Mouse (Mus musculus) cortical plate, adult 2 months (tissue): ENCODE measurements around the gene Fabp3. TPM values are rescaled to one million over a fixed set of nuclear protein-coding genes. Genes with fewer than 3 reads are reported as not detected.

ENCODE experiments used
- H3K27ac ChIP-seq: fragments of 200-500 bp; 2 replicates; pipeline ENCODE4 v1.5.1; 2012; ENCODE audit warnings: low read length, control low read depth, inconsistent platforms; ENCODE audit not compliant: insufficient read depth
- H3K4me1 ChIP-seq: fragments of 200-500 bp; 2 replicates; pipeline ENCODE4 v1.6.1; 2011; ENCODE audit warnings: low read length; ENCODE audit not compliant: control insufficient read depth, insufficient read depth
- H3K4me3 ChIP-seq: fragments of 200-500 bp; 2 replicates; pipeline ENCODE4 v1.5.1; 2011; ENCODE audit warnings: mild to moderate bottlenecking, low read length, control low read depth; ENCODE audit not compliant: insufficient read depth
- CTCF ChIP-seq: fragments of 200-500 bp; IDR thresholded peaks from 2 replicates; pipeline ENCODE4 v1.5.1; 2011; ENCODE audit warnings: mild to moderate bottlenecking, control low read depth, low read length; ENCODE audit not compliant: insufficient read depth; ENCODE audit errors: extremely low read depth
- POLR2A ChIP-seq: fragments of 200-500 bp; IDR thresholded peaks from 2 replicates; pipeline ENCODE4 v1.6.1; 2011; ENCODE audit warnings: mild to moderate bottlenecking, low read length, control low read depth; ENCODE audit not compliant: insufficient read depth; ENCODE audit errors: extremely low read depth
- polyA plus RNA-seq: library from polyadenylated mRNA; depleted of rRNA; stranded (reverse); fragments of >200 nt; gene quantifications from 2 replicates; pipeline ENCODE4 v1.2.3, GENCODE M21; 2012

Gene Fabp3
- polyA plus RNA-seq, 1 experiment = 308 TPM

DNA sequence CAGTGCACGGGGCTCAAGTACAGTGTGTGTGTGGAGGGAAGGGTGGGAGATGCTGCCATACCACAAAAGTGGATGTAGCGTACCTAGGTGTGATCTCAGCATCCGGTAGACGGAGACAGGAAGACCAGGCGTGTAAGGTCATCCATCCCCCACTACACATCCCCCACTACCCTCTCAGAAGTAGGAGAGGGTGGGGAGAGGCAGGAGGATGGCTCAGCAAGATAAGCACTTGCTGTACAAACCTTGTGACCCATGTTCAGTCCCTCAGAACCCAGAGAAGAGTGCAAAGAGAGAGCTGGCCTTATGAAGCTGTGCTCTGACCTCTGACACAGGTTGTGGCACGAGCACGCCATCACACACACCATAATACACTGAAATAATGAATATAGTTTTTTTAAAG, 13.2 kb downstream of the Fabp3 start:
- peaks cover 2% of the 10 kb centered on the region; the same call in 1 of the 2 replicates for H3K4me1 ChIP-seq
- no peak overlapping the region for H3K4me3 ChIP-seq
- TF ChIP-seq POLR2A (no peak), CTCF (no peak)
- H3K27ac ChIP-seq = no peak overlapping the region

DNA sequence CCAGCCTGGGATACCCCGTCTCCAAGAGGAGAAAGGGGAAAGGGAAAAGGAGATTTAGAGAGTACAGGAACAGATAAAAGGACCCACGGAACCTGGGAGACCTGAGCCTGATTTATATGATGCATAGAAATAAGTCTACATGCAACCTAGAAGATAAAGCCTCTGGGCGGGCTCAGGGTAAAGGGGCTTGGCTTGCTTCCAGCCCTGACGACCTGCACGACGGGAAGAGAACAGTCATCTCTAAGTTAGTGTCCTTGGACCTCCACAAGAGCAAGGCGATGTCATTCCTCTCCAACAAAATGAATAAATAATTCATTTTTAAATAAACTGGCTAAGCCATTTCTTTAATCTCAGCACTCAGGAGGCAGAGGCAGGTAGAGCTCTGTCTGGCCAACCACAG, 14.2 kb downstream of the Fabp3 start:
- no peak for TF ChIP-seq POLR2A
- no peak for TF ChIP-seq CTCF
- no peak overlapping the region for H3K4me3 ChIP-seq
- no peak overlapping the region for H3K27ac ChIP-seq
- peaks cover 2% of the 10 kb centered on the region; the same call in 1 of the 2 replicates for H3K4me1 ChIP-seq

DNA sequence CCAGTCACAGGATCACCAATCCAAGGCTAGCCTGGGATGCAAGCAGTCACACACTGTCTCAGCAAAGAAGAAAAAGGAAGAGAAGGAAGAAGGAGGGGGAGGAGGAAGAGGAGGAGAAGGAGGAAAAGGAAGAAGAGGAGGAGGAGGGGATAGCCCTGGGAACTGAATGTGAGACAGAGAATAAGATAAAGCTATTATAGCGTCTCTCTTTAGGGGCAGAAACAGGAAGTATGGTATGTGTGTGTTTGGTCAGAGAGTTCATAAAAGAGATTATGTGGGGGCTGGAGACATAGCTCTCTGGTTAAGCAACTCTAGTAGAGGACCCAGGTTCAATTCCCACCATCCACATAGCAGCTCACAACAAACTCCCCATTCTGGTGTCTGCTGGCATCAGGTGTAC, 14.8 kb downstream of the Fabp3 start:
- H3K4me3 ChIP-seq = no peak overlapping the region
- TF ChIP-seq CTCF = no peak
- no peak for TF ChIP-seq POLR2A
- peaks cover 2% of the 10 kb centered on the region; the same call in 1 of the 2 replicates for H3K4me1 ChIP-seq
- H3K27ac ChIP-seq = no peak overlapping the region

DNA sequence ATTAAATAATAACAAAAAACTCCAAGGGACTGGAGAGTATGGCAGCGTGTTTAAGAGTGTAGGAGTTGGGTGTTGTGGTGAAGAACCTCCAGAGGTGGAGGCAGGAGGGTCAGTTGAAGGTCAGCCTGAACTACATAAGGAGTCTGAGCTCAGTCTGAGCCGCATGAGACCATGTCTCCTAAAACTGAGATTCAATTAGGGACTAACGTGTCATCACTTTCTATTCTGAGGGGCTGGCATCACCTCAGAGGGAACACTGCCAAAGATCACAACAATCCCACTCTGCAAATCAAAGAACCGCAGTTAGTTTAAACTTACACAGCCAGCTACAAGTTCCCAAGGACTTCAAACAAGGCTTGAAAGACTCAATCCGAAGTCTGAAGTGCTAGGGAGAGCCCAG, 15.2 kb downstream of the Fabp3 start:
- Histone ChIP-seq H3K4me1 (peaks cover 2% of the 10 kb centered on the region; the same call in 1 of the 2 replicates), H3K27ac (no peak overlapping the region), H3K4me3 (no peak overlapping the region)
- TF ChIP-seq CTCF (no peak), POLR2A (no peak)

DNA sequence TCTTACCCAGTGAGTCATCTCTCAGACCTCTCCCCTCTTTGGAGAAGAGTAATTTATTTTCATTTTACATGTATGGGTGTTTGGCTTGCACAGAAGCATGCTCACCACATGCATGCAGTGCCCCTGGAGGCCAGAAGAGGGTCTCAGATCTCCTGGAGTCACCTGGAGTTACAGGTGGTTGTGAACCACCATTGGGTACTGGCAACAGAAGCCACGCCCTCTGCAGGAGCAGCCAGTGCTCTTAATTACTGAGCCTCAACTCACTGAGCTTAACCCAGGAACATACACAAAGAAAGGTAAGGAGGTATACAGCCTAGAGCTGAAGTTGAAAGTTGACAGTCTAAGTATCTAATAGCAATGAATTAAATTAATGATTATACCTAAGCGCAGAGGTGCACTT, 17.1 kb downstream of the Fabp3 start:
- no peak overlapping the region for H3K4me3 ChIP-seq
- peaks cover 2% of the 10 kb centered on the region; the same call in 1 of the 2 replicates for H3K4me1 ChIP-seq
- TF ChIP-seq POLR2A = no peak
- TF ChIP-seq CTCF = no peak
- H3K27ac ChIP-seq = no peak overlapping the region

DNA sequence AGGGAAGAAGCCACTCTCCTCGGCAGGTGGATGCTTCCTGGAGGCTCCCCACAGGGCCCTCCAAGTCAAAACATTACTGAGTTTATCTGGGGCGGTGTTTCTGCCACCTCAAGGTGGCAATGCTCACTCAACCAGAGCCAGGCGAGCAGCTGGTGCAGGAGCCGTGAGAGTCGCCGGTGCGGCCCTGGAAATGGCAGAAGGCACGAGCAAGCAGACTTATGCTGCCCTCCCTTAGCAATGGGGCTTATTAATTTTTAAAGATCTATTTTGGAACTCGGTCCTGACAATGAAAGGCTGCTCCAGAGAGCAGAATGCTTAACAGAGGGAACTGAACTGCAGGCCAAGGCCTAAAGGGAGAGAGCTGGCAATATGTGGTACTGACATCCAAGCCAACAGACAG, 19.0 kb downstream of the Fabp3 start:
- Histone ChIP-seq H3K27ac (no peak overlapping the region), H3K4me3 (no peak overlapping the region), H3K4me1 (peaks cover 2% of the 10 kb centered on the region; the same call in 1 of the 2 replicates)
- TF ChIP-seq CTCF = no peak
- no peak for TF ChIP-seq POLR2A

DNA sequence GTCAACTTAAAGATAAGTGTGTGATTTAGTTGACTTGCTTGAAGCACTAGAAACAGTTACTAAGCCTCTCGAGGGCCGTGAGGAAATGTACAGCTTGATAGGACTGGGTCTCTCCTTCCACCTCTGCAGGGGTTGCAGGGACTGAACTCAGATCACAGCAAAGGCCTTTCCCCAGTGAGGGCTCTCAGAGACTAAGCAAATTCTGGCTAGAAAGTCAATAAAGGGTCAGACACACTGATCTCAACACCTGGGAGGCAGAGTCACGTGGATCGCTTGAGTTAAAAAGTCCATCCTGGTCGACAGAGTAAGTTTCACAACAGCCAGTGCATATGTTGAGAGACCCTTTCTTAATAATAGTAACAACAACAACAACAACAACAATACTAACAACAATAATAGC, 27.5 kb downstream of the Fabp3 start:
- no peak for TF ChIP-seq CTCF
- no peak for TF ChIP-seq POLR2A
- Histone ChIP-seq H3K4me3 (no peak overlapping the region), H3K4me1 (no peaks in the 10 kb centered on the region), H3K27ac (no peak overlapping the region)

DNA sequence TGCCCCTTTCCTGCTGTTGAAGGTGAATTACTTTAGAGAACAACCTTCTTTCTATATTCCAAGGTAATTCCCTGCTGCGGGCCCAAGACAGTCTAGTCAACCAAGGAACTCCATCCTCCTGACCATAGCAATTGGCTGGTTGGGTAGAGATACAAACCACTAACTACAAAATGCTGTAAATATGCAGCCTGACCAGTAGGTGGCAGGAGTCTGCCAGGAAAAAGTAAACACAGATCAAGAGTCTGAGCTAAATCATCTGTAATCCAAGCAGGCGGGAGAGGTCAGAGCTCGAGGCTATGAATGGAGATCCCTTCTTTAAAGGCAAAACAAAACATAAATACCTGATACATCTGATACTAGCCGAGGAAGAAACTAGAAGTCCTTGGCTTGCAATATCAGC, 33.3 kb downstream of the Fabp3 start:
- H3K4me3 ChIP-seq = no peak overlapping the region
- no peak for TF ChIP-seq POLR2A
- TF ChIP-seq CTCF = peak; percentile 73
- H3K4me1 ChIP-seq = no peaks in the 10 kb centered on the region; the same call in 1 of the 2 replicates

DNA sequence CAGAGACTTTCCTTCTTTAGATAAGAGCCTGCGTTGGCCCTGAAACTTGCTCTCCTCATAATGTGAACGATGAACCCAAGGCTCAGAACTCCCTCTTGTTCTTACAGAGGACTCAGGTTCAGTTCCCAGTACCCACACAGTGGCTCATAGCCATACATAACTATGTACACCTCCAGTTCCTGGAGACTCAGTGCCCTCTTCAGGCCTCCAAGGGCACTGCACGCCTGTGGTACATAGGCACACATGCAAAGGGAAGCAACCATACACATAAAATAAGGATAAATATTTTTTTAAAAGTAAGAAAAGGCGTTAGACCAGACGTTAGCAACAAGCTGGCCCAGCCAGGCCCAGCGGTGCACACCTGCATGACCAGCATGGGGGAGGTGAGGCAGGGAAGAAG, 41.3 kb downstream of the Fabp3 start:
- H3K27ac ChIP-seq = no peak overlapping the region
- no peak for TF ChIP-seq POLR2A
- TF ChIP-seq CTCF = no peak
- no peak overlapping the region for H3K4me3 ChIP-seq
- H3K4me1 ChIP-seq = no peaks in the 10 kb centered on the region; the same call in 1 of the 2 replicates

More for the DNA sequence above, 33.3 kb downstream of the Fabp3 start:
- no peak overlapping the region for H3K27ac ChIP-seq

DNA sequence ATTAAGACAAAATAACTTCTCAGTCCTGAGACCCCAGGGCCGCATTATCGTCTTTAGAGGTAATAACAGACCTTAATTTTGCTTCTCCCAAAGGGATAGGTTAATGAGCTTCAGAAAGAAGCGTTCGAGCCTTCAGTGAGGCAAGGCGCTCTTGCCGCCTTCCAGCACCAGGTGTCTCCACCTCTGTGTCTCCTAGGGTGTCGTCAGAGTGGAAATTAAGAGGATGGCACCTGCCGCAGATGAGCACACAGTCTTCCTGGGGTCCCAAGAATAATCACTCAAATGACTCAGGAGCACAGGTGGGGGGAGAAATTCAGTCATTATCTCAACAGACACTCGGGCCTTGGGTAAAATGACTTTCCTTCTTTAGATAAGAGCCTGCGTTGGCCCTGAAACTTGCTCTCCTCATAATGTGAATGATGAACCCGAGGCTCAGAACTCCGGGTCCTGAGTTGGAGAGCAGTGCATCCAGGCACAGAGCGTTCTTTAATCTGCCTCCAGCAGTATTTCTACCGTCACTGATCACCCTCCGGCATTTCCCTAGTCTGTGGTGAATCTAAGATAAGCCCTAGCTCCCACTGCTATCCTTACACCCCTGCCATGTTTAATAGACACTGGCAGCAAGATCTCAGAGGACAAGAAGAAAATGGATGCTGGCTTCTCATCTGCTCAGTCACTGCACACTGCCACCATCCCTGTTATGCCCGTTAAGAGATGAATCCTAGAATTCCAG, 42.5 kb downstream of the Fabp3 start:
- TF ChIP-seq CTCF (no peak), POLR2A (no peak)
- H3K4me3 ChIP-seq = no peak overlapping the region
- H3K4me1 ChIP-seq = no peaks in the 10 kb centered on the region; the same call in 1 of the 2 replicates
- H3K27ac ChIP-seq = no peak overlapping the region
